Mouse (Mus musculus) hindbrain, embryonic 12.5 days (tissue): Measurements from ENCODE around the gene Arid5b. TPM values are rescaled to one million over a fixed set of nuclear protein-coding genes. Genes with fewer than 3 reads are reported as not detected.
A peak's percentile ranks its signal among the peaks of the same experiment; 100 is the strongest.

Experiments used
- ATAC-seq: fragments of 200-750 bp; cut with Nextera tagmentation; 2 replicates; pipeline ENCODE4 v1.8.0; 2017; ENCODE audit warnings: moderate TSS enrichment; ENCODE audit not compliant: low FRiP score
- H3K27ac ChIP-seq: fragments of 300-500 bp; sonication (generic); 2 replicates; pipeline ENCODE4 v1.5.1; 2016; ENCODE audit warnings: mild to moderate bottlenecking
- H3K27me3 ChIP-seq: fragments of 300-500 bp; sonication (generic); 2 replicates; pipeline ENCODE4 v1.6.1; 2016; ENCODE audit warnings: mild to moderate bottlenecking
- H3K36me3 ChIP-seq: fragments of 300-500 bp; sonication (generic); 2 replicates; pipeline ENCODE4 v1.6.1; 2016; ENCODE audit warnings: mild to moderate bottlenecking
- H3K4me1 ChIP-seq: fragments of 300-500 bp; sonication (generic); 2 replicates; pipeline ENCODE4 v1.6.1; 2016
- H3K4me2 ChIP-seq: fragments of 300-500 bp; sonication (generic); replicated peaks from 2 replicates; pipeline ENCODE4 v1.6.1; 2016; ENCODE audit warnings: mild to moderate bottlenecking
- H3K4me3 ChIP-seq: fragments of 300-500 bp; sonication (generic); 2 replicates; pipeline ENCODE4 v1.5.1; 2016; ENCODE audit warnings: mild to moderate bottlenecking
- H3K9ac ChIP-seq: fragments of 300-500 bp; sonication (generic); 2 replicates; pipeline ENCODE4 v1.6.1; 2016; ENCODE audit warnings: mild to moderate bottlenecking, moderate library complexity
- H3K9me3 ChIP-seq: fragments of 300-500 bp; sonication (generic); replicated peaks from 2 replicates; pipeline ENCODE4 v1.6.1; 2016; ENCODE audit warnings: mild to moderate bottlenecking
- WGBS: fragments of 180-500 bp; shearing (Covaris S2); methylation state at CpG from one replicate; pipeline ENCODE4 v1.1.7; 2016; 5-methylcytosine and 5-hydroxymethylcytosine counted together
- polyA plus RNA-seq: library from polyadenylated mRNA; unstranded; fragments of >200 nt; fragmentation: Nextera tagmentation; extraction: Ambion mirVana; gene quantifications from 2 replicates; pipeline ENCODE4 v1.2.1, GENCODE M21; 2016

Arid5b gene
- polyA plus RNA-seq, 1 experiment from 2014 or later: 28.2 TPM

DNA sequence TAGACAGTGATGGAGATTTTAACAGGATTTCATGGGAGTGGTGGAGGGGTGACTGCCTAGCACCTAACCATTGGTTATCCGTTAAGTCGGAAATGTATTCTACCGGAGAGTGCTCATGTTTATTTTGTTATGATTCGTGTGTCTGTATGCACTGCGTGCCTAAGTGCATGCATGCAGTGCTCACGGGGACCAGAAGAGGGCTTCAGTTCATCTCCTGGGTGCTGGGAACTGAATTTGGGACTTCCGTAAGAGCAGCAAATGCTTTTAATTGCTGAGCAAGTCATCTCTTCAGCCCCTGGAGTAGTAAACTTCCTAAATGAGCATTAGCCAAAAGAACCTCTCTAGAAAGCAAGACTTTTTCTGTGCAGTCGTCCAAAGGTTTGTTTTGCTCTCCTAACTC is 226.2 kb downstream of the Arid5b start:
- 88% methylated on average over 8 of the region's 8 CpGs for WGBS

DNA sequence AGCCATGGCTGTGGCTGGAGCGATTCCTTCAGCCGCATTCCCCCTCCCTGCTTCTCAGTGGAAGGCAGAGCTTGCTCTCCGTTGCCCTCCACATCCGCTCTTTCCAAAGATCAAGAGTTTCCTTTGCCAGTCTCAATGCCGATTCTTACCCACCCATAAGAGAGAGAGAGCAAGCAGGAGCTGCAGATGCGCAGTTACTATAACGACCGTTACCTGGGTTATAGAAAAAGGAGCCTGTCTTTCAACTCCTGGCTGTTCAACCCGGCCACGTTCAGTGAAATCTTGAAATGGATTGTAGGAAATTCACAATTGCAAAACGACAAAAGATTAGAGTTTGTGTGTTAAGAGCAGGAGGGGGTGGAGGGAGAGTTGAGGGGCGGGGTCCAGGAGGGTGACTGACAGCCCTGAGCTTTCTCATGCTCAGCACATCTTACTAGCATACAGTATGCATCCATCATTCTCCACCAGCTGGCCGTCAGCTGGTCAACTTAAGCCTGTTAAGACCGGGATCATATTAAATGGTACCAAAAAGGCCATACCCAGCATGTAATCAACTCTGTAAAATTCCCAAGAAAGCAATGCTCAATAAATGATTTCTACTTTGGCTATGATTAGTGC is 227.1 kb downstream of the Arid5b start:
- Histone ChIP-seq H3K36me3 (no peaks in the 10 kb centered on the region), H3K27ac (no peak overlapping the region), H3K4me2 (no peak overlapping the region), H3K9ac (no peak overlapping the region), H3K9me3 (no peaks in the 10 kb centered on the region), H3K4me3 (no peak overlapping the region), H3K4me1 (no peaks in the 10 kb centered on the region), H3K27me3 (no peaks in the 10 kb centered on the region)
- WGBS: 89% methylated on average over 14 of the region's 14 CpGs
- no peak for ATAC-seq

More for the DNA sequence above, 226.2 kb downstream of the Arid5b start:
- Histone ChIP-seq H3K27me3 (no peaks in the 10 kb centered on the region), H3K4me3 (no peak overlapping the region), H3K36me3 (no peaks in the 10 kb centered on the region), H3K27ac (no peak overlapping the region), H3K4me1 (no peaks in the 10 kb centered on the region), H3K4me2 (no peak overlapping the region), H3K9me3 (no peaks in the 10 kb centered on the region), H3K9ac (no peak overlapping the region)
- no peak for ATAC-seq

- 89% methylated on average over 13 of the region's 13 CpGs for WGBS
- Histone ChIP-seq H3K36me3 (no peaks in the 10 kb centered on the region), H3K9ac (no peak overlapping the region), H3K27me3 (no peaks in the 10 kb centered on the region), H3K9me3 (no peaks in the 10 kb centered on the region), H3K4me2 (no peak overlapping the region), H3K27ac (no peak overlapping the region), H3K4me3 (no peak overlapping the region), H3K4me1 (no peaks in the 10 kb centered on the region)
- no peak for ATAC-seq
Measured at GRCm38 (mm10) chr10:68050882-68051281, 227.7 kb downstream of the Arid5b start.

- H3K4me3 ChIP-seq: no peak overlapping the region
- no peak for ATAC-seq
- no peak overlapping the region for H3K27ac ChIP-seq
- no peaks in the 10 kb centered on the region for H3K9me3 ChIP-seq
- peaks cover 4% of the 10 kb centered on the region; the same call in 1 of the 2 replicates for H3K4me1 ChIP-seq
- H3K36me3 ChIP-seq: no peaks in the 10 kb centered on the region
- H3K4me2 ChIP-seq: no peak overlapping the region
- 89% methylated on average over 8 of the region's 8 CpGs for WGBS
- no peaks in the 10 kb centered on the region for H3K27me3 ChIP-seq
- H3K9ac ChIP-seq: no peak overlapping the region
Measured at GRCm38 (mm10) chr10:68048641-68049305, 229.8 kb downstream of the Arid5b start.

DNA sequence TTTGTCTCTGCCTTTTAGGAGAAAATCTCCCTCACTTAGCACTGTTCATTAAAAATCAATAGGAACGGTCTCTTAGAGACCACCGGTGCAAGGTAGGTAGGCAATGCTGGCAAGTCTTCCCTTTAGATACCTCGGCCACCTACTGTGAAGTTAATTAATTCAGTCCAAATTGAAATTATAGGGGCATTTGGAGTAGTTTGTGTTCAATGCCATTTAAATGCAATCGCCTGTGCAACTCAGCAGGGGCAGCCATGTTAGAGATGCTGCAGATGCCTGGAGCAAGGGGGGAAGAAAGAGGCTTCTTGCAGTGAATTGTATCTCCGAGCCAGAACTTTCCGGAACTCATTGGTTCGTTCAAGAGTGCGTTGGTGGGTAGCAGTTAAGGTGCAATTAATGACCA is 233.7 kb downstream of the Arid5b start:
- no peak overlapping the region for H3K9ac ChIP-seq
- H3K36me3 ChIP-seq: 0 out of 2 replicates have a peak, but pooled peaks cover 3% of the 10 kb centered on the region
- no peak overlapping the region for H3K4me2 ChIP-seq
- peaks cover 13% of the 10 kb centered on the region; the same call in 1 of the 2 replicates for H3K4me1 ChIP-seq
- H3K9me3 ChIP-seq: no peaks in the 10 kb centered on the region
- H3K27ac ChIP-seq: no peak overlapping the region
- no peak for ATAC-seq
- 74% methylated on average over 8 of the region's 8 CpGs for WGBS
- no peaks in the 10 kb centered on the region for H3K27me3 ChIP-seq
- no peak overlapping the region for H3K4me3 ChIP-seq

DNA sequence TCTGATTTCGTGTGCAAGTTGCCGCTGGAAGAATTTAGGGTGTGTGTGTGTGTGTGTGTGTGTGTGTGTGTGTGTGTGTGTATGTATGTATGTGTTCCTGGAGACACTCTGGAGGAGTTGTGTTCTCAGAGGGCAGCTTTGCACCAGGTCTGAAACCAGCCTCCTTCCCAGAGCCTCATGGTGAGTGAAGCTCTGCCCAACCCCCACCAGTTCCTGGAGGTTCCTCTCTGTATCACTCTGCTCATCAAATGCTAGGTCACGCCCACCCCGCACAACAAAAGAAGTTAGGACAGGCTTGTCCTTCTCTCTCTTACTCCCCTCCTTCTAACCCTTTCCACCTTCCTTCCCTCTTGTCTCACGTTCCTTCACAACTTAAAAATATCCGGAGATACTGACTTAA is 234.6 kb downstream of the Arid5b start:
- 0 out of 2 replicates have a peak, but pooled peaks have one; percentile 18 for ATAC-seq
- H3K9me3 ChIP-seq: no peaks in the 10 kb centered on the region
- peaks cover 21% of the 10 kb centered on the region for H3K4me1 ChIP-seq
- H3K4me3 ChIP-seq: no peak overlapping the region
- no peak overlapping the region for H3K9ac ChIP-seq
- no peak overlapping the region for H3K27ac ChIP-seq
- H3K36me3 ChIP-seq: 0 out of 2 replicates have a peak, but pooled peaks cover 3% of the 10 kb centered on the region
- no peak overlapping the region for H3K4me2 ChIP-seq
- no peaks in the 10 kb centered on the region for H3K27me3 ChIP-seq
- WGBS: 37% methylated on average over 6 of the region's 6 CpGs
